Mouse (Mus musculus) cerebellum, adult 11-12 months (tissue): ENCODE data around the gene Ptch1.

Source experiments
- DNase-seq: peaks from one replicate; pipeline ENCODE4 v3.0.0; 2022

Gene Ptch1

DNA sequence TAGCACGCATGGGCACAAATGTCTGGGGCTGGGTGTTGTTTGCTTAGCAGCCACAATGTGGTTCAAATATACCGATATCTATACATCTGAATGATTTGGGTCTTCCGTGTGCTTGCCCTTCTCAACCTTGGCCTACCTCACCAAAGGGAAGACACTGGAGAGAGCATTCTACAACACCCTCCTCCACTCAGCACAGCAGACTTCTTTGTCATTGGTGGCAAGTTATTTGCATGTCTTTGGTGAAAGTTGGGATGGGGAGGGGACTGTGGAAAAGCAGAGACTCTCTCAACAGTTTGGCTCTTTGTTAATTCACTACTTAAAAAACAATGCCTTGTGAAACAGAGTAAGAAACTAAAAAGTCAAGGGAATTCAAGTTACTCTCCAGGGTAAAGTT is 43.0 kb downstream of the Ptch1 start:
- DNase-seq, result no peak

DNA sequence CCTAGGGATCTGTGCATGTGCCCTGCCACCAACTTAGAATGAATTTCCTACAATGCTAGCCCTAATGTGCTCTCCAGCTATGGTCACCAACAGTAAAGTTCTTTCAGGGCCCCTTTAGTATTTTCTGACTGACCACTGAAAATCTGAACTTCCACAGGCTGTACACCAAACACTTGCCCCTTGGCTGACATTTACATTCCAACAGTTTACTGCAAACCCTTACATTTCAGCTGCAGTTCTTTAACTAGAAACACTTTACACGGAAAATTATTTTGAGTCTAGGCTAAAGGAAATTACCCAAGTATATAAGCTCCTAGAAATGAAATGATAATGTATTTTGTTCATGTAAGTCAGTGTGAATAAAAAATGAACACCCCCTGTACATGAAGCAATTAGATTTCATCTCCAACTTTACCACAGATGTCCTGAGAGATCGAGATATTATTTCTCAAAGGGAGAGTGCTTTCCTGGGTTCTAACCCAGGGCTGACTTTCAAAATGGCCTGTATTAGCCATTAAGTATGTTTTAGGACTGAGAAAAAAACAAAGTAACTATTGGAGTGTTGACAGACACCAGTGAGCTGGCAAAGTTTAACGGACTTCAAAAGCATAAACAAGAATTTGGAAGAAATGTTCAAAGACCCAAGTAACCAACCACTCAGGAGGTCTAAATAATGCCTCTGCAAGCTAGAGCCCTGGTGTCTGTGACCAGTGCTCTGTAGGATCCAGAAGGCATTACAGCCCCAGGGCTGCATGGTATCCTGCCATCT is 43.6 kb downstream of the Ptch1 start:
- no peak for DNase-seq

DNA sequence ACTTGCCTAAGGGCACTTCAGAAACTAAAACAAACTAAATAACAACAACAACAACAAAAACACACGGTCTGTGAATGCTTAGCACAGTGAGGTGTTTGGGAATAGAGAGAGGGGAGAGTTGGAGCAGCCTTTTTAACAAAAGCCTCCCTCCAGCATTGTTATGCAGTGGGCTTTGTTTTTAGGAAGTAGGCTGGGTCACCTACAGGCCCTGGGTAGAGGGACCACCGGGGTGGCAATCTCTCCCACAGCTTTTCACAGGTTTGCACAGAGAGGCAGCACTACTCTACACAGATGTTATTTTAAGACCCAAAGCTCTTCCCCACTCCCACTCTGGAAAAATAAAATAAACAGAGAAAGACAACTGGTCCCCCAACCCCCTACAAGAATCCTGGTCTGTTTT is 44.5 kb downstream of the Ptch1 start:
- no peak for DNase-seq

DNA sequence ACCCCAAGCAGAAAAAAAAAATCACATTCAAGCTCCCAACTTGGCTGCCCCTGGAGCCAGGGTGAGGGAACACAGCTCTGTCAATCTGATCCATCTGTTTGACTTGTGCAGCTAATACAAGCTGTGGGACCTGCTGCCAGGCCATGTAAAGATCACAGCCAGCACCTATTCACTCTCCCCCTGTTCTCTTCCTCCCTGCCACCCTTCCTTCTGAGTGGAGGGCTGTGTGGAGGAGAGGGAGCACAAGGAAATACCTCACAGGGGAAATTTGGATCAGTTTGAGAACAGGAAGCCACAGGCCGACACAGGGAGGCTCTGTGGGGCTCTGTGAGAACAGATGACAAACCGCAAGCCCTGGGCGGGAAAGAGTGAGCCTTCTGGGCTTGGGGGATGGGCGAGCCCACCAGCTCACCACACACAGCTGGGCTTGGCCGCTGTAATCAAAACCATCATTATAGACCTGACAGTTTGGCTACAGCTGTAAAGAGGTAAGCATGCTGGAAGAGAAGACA is 45.2 kb downstream of the Ptch1 start:
- no peak for DNase-seq

DNA sequence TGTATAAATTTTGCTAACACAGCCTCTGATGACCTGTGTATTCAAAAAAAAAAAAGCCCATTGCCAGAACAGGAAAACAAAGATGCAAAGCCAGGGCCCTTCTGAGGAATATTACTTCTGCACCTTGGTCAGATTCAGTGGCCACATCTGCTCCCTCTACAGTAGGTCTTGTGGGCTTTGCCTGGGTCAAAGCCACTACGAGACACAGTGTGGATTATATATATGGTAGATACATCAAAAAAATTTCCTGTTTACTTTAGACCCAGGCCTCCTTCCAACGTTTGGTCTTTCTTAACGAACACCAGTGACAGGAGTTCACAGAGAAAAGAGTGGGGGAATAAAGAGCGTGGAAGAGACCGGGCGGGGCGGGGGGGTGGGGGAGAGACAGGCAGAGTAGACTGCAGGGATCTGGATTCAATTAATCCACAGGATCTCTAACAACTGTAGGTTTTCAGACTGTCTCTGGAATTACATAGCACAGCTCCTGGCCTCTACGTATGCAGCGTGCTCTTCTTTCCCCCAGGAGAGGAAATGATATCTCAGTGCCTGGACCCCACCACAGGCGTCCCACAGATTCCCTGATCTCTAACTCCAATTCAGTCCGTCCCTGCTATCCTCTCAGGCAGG is 47.7 kb downstream of the Ptch1 start:
- no peak for DNase-seq

DNA sequence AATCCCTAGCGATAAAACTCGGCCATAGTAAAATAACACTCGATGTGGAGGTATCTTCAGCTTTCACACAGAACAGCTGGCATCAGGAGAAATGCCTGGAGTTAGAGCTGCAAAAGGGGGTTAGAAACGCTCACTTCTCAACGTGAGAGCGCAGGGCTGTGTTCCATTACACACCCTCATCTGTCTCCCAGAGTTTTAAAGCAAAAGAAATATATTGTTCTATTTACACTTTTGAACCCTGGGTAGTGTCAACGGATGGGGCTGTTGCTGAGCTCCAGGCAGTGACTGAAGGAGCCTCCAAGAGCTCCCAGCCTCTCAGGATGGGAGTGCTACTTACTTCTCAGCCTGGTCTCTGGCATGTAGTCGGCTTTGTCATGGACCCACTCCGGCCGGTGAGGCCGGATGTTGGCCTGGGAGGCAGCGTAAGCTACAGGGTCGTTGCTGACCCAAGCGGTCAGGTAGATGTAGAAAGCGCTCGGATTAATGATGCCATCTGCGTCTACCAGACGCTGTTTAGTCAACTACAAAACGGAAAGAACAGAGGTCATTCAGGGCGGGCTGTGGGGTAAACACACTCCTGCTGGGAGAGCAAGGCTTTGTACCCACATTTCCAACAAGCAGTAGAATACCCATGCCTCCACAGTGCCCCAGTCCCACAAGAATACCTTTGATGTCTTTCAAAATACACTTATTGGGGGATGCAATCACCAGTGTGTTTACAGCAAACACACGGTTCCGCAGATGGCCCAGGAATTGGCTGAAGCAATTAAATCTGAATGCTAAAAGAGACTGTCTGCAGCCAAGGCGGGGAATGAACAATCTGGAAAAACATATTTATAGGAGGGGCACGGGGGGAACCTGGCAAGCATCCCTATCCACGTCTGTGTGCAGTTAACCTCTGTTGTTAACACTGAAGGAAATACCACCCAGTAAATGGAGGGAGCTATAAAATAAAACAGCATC is 48.5 kb downstream of the Ptch1 start:
- peak; percentile 64 for DNase-seq

DNA sequence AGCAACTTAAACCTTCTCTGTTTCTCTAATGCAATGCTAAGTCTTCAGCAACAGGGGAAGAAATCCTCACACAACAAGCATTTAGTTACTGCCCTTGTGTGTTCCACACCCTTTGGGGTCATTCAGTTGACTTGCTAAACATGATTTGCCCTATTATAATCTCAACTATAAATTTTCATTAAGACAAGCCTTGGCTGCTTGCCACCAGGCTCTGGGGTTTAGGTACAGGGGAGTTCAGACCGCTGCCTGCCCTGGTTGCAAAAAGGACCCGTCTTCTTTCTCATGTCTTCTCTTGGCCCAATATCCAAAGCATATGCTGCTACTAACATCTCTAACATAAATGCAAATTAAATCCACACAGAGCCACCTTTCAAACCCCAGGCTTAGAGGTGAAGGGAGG is 49.3 kb downstream of the Ptch1 start:
- DNase-seq, result no peak

- no peak for DNase-seq
Observed at GRCm38 (mm10) chr13:63522832-63523231, 50.6 kb downstream of the Ptch1 start.

- no peak for DNase-seq
Observed at GRCm38 (mm10) chr13:63520110-63520509, 53.3 kb downstream of the Ptch1 start.

DNA sequence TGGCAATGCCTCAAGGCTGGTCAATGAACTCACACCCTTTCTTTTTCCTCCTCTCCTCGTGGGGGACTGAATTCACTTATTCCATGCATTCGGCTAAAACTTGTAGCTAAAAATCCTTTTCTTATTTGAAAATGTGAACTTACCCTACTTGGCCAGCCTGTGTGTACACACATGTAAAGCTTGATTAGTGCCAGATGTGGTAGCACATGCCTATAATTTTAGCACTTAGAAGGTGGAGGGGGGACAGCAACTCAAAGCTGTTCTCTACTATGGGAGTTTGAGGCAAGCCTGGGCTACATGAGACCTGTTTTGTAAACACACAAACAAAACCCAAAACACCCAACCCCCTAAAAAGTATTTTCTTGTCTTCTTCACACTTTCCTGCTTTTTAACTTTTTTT is 56.9 kb downstream of the Ptch1 start:
- no peak for DNase-seq

DNA sequence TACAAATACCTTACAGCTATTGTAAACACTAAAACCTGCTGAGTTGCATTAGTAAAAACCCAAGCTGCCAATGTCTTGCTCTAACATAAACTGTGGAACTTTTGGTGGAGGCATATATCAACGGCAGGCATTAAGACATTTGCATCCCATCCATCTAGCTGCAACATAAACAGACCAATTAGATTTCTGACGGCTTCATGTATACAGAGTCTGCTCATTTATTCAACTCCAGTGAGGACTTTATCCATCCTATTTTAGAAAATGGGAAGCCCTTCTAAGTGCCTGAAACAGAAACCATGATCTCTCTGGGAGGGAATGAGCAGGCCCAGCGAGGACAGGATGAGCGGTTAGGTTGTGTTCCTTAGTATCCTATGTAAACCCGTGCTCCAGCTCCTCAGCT is 57.9 kb downstream of the Ptch1 start:
- DNase-seq, result no peak

DNA sequence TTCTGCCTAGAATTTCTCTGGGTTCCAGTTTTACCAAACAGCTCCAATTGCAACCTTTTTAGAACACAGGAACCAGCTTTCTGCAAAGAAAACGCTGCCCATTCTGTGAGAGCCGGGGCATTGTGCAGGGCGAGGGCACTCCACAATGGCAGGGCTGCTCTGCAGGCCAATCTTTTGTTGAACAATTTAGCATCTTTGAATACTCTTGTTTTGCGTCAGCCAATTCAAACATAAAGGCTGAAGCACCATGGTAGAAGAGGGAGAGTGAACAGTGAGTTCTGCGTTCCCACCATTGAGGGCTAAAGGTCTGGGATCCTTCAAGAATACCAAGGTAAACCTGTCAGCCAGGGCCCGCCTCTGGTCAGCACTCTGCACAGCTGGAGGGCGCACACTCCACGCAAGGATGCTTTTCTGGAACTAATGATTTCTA is 58.5 kb downstream of the Ptch1 start:
- DNase-seq, result no peak

GRCm38 (mm10) chr13:63513374-63514098 is 59.9 kb downstream of the Ptch1 start:
- DNase-seq, result peak; percentile 45

DNA sequence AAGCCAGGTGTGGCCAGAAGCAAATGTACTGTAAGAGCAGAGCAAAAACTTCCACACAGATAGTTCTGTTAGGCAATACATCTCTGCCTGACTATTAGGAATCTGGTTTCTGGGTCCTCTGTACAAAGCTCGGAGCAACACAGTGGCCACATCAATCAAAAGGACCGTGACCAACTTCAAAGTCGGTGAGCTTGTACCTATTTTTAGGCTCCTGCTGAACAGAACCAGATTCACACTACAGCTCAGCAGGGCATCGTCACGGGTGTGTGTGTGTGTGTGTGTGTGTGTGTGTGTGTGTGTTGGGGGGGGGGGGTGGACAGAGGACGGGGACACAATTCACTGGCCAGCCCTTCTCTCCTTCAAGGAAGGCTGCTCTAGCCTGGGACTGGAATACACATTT is 61.0 kb downstream of the Ptch1 start:
- no peak for DNase-seq

DNA sequence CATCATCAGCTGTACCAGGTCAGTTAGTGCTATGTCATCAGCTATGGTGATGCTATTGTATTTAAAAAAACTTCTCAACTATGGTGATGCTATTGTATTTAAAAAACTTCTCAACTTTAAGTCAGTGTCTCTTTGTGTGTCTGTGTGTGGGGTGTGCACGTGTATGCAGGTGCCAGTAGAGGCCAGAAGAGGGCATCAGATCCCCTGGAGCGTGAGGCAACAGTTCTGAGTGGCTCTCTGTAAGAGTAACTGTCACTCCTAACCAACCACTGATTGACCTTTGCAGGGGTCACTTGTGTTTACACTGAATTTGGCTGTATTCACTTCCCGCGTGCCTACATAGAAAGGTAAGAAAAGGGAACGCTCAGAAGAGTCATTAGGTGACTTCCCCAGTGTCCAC is 65.6 kb downstream of the Ptch1 start:
- no peak for DNase-seq

GRCm38 (mm10) chr13:63507001-63507556 is 66.3 kb downstream of the Ptch1 start:
- DNase-seq, result no peak

- no peak for DNase-seq
Observed at GRCm38 (mm10) chr13:63506364-63506763, 67.0 kb downstream of the Ptch1 start.

DNA sequence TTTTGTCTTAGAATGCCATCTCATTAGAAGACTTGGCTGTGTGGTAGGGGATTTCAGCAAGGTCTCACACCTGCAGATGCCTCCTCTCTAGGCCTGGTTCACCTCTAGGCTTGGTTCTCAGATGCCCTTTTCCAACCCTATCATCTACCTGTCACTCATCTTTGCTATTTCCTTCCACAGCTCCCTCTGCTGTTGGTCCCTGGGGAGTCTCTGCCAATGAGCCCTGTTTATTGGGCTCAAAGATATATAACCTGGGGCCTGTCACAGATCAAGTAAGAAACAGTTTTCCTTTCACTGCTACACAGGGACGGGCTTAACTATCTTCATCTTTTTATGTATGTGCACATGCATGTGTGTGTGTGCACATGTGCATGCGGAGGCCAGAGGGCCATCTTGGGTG is 71.0 kb downstream of the Ptch1 start:
- DNase-seq, result no peak

GRCm38 (mm10) chr13:63499489-63499888 is 73.9 kb downstream of the Ptch1 start:
- DNase-seq, result no peak

DNA sequence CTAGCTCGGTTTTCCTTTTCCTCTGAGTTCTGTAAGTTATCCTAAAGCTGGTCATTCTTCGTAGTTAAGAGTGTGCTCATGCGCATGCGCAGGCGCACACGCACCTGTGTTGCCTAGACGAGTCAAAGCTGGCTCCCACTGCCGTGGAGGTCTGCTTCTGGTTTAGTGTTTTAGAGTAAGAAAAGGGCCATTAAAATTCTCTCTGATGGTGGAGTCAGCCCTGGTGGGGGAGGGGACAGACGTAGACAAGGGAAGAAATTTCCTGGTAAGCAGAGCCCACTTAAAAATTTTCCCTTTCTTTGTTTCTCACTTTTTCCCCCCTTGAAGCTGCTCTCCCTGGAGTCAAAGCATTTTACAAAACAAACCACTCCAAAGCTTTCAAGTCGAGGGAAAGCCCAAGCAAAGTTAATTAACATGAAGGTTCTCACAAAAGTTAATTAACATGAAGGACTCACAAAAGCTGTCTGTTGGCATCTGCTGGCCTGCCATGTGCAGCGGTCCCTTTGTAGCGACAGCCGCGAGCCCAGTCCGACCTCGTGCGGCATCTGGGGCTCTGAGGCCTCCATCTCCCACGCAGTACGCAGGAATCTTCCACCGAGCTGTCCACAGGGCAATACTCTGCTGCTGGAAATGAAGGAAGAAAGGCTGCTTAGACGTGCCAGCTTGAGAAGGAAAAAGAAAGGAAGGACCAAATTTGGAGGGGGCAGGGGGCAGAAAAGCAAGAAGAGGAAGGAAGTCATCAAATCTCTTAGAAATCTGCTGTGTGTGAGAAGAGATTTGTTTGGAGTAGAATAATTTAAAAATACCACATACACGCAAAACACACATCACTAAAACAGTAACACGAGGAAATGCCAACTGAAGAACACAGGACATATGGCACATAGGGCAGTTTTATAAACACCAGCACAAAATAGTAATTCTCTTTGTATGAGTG is 76.5 kb downstream of the Ptch1 start, which contains the start of gene Fancc:
Gene Fancc (minus strand): TSS at position 633 of the 937 bp plus-strand sequence.
- no peak for DNase-seq

- no peak for DNase-seq
Observed at GRCm38 (mm10) chr13:63487707-63488042, 85.7 kb downstream of the Ptch1 start.
